Mouse (Mus musculus): ENCODE results near the gene Phtf2. TPM values are rescaled to one million over a fixed set of nuclear protein-coding genes. Genes with fewer than 3 reads are reported as not detected.
A peak's percentile ranks its signal among the peaks of the same experiment; 100 is the strongest.
"Not testable (repeated sequence)": the region's sequence is repeated elsewhere in the genome, so short reads cannot be mapped to it uniquely, and the experiment has no call there.

Phtf2 gene
- polyA plus RNA-seq, 1 experiment: 2.3 TPM

- no peak for DNase-seq (ENCODE audit: low read depth in 1 of 2, low spot score in 2 of 2)
- no peaks in the 10 kb centered on the region for H3K27me3 ChIP-seq (ENCODE audit: control insufficient read depth, insufficient read depth, low read length)
- no peak for TF ChIP-seq CTCF (IDR thresholded peaks at IDR 0.05; ENCODE audit: extremely low read depth, insufficient read depth, insufficient read length, insufficient replicate concordance)
- TF ChIP-seq POLR2A (IDR thresholded peaks at IDR 0.05; ENCODE audit: low read depth, low read length): no peak
- H3K36me3 ChIP-seq (ENCODE audit: control insufficient read depth, insufficient read depth, low read length): no peaks in the 10 kb centered on the region
- no peak overlapping the region for H3K4me3 ChIP-seq (ENCODE audit: extremely low read depth, insufficient read depth, insufficient read length)
- H3K27ac ChIP-seq (ENCODE audit: insufficient read depth, low read length): no peak overlapping the region
- H3K4me1 ChIP-seq (ENCODE audit: control insufficient read depth, insufficient read depth, insufficient read length): no peaks in the 10 kb centered on the region
These were observed 60.8 kb downstream of the Phtf2 start for GRCm38 (mm10) chr5:20821122-20821521.

- Histone ChIP-seq H3K4me3 (ENCODE audit: extremely low read depth, insufficient read depth, insufficient read length) (no peak overlapping the region), H3K4me1 (ENCODE audit: control insufficient read depth, insufficient read depth, insufficient read length) (peaks cover 3% of the 10 kb centered on the region; the same call in 1 of the 2 replicates), H3K27me3 (ENCODE audit: control insufficient read depth, insufficient read depth, low read length) (no peaks in the 10 kb centered on the region), H3K36me3 (ENCODE audit: control insufficient read depth, insufficient read depth, low read length) (no peaks in the 10 kb centered on the region; the same call in 1 of the 2 replicates), H3K27ac (ENCODE audit: insufficient read depth, low read length) (no peak overlapping the region)
- WGBS: 86% methylated on average over 2 of the region's 2 CpGs
- DNase-seq (ENCODE audit: low read depth in 1 of 2, low spot score in 2 of 2): no peak
- TF ChIP-seq CTCF (IDR thresholded peaks at IDR 0.05; ENCODE audit: extremely low read depth, insufficient read depth, insufficient read length, insufficient replicate concordance) (no peak), POLR2A (IDR thresholded peaks at IDR 0.05; ENCODE audit: low read depth, low read length) (no peak)
These were observed 66.8 kb downstream of the Phtf2 start for GRCm38 (mm10) chr5:20815094-20815493.

GRCm38 (mm10) chr5:20810449-20810848 lies 71.5 kb downstream of the Phtf2 start:
- WGBS: 91% methylated on average over 6 of the region's 6 CpGs
- peaks cover 3% of the 10 kb centered on the region; the same call in 1 of the 2 replicates for H3K36me3 ChIP-seq (ENCODE audit: control insufficient read depth, insufficient read depth, low read length)
- TF ChIP-seq CTCF (IDR thresholded peaks at IDR 0.05; ENCODE audit: extremely low read depth, insufficient read depth, insufficient read length, insufficient replicate concordance): no peak
- no peak for TF ChIP-seq POLR2A (IDR thresholded peaks at IDR 0.05; ENCODE audit: low read depth, low read length)
- H3K4me1 ChIP-seq (ENCODE audit: control insufficient read depth, insufficient read depth, insufficient read length): peaks cover 3% of the 10 kb centered on the region; the same call in 1 of the 2 replicates
- H3K27ac ChIP-seq (ENCODE audit: insufficient read depth, low read length): no peak overlapping the region
- H3K27me3 ChIP-seq (ENCODE audit: control insufficient read depth, insufficient read depth, low read length): no peaks in the 10 kb centered on the region
- DNase-seq (ENCODE audit: low read depth in 1 of 2, low spot score in 2 of 2): no peak
- H3K4me3 ChIP-seq (ENCODE audit: extremely low read depth, insufficient read depth, insufficient read length): no peak overlapping the region; the same call in 1 of the 2 replicates

GRCm38 (mm10) chr5:20795932-20796331 lies 86.0 kb downstream of the Phtf2 start:
- H3K4me3 ChIP-seq (ENCODE audit: extremely low read depth, insufficient read depth, insufficient read length): no peak overlapping the region
- H3K36me3 ChIP-seq (ENCODE audit: control insufficient read depth, insufficient read depth, low read length): peaks cover 12% of the 10 kb centered on the region
- TF ChIP-seq CTCF (IDR thresholded peaks at IDR 0.05; ENCODE audit: extremely low read depth, insufficient read depth, insufficient read length, insufficient replicate concordance) (no peak), POLR2A (IDR thresholded peaks at IDR 0.05; ENCODE audit: low read depth, low read length) (no peak)
- 95% methylated on average over 5 of the region's 5 CpGs for WGBS
- DNase-seq (ENCODE audit: low read depth in 1 of 2, low spot score in 2 of 2): no peak
- H3K4me1 ChIP-seq (ENCODE audit: control insufficient read depth, insufficient read depth, insufficient read length): no peaks in the 10 kb centered on the region; the same call in 1 of the 2 replicates
- no peak overlapping the region for H3K27ac ChIP-seq (ENCODE audit: insufficient read depth, low read length)
- no peaks in the 10 kb centered on the region for H3K27me3 ChIP-seq (ENCODE audit: control insufficient read depth, insufficient read depth, low read length)

- H3K27ac ChIP-seq (ENCODE audit: insufficient read depth, low read length): no peak overlapping the region
- H3K27me3 ChIP-seq (ENCODE audit: control insufficient read depth, insufficient read depth, low read length): no peaks in the 10 kb centered on the region
- DNase-seq (ENCODE audit: low read depth in 1 of 2, low spot score in 2 of 2): peak; percentile 12 to 34
- H3K4me1 ChIP-seq (ENCODE audit: control insufficient read depth, insufficient read depth, insufficient read length): no peaks in the 10 kb centered on the region; the same call in 1 of the 2 replicates
- WGBS: 69% methylated on average over 10 of the region's 10 CpGs
- peaks cover 13% of the 10 kb centered on the region for H3K36me3 ChIP-seq (ENCODE audit: control insufficient read depth, insufficient read depth, low read length)
- TF ChIP-seq CTCF (IDR thresholded peaks at IDR 0.05; ENCODE audit: extremely low read depth, insufficient read depth, insufficient read length, insufficient replicate concordance) (no peak), POLR2A (IDR thresholded peaks at IDR 0.05; ENCODE audit: low read depth, low read length) (no peak)
- no peak overlapping the region for H3K4me3 ChIP-seq (ENCODE audit: extremely low read depth, insufficient read depth, insufficient read length)
These were observed 90.0 kb downstream of the Phtf2 start for GRCm38 (mm10) chr5:20791793-20792554.

- 95% methylated on average over 4 of the region's 5 CpGs for WGBS
These were observed 95.5 kb downstream of the Phtf2 start for GRCm38 (mm10) chr5:20786471-20786870.

GRCm38 (mm10) chr5:20781116-20781515 lies 100.8 kb downstream of the Phtf2 start:
- H3K4me3 ChIP-seq (ENCODE audit: extremely low read depth, insufficient read depth, insufficient read length): no peak overlapping the region
- H3K27ac ChIP-seq (ENCODE audit: insufficient read depth, low read length): no peak overlapping the region
- no peak for DNase-seq (ENCODE audit: low read depth in 1 of 2, low spot score in 2 of 2)
- no peaks in the 10 kb centered on the region for H3K27me3 ChIP-seq (ENCODE audit: control insufficient read depth, insufficient read depth, low read length)
- 90% methylated on average over 1 of the region's 1 CpGs for WGBS
- peaks cover 5% of the 10 kb centered on the region for H3K36me3 ChIP-seq (ENCODE audit: control insufficient read depth, insufficient read depth, low read length)
- TF ChIP-seq CTCF (IDR thresholded peaks at IDR 0.05; ENCODE audit: extremely low read depth, insufficient read depth, insufficient read length, insufficient replicate concordance) (no peak), POLR2A (IDR thresholded peaks at IDR 0.05; ENCODE audit: low read depth, low read length) (no peak)
- no peaks in the 10 kb centered on the region for H3K4me1 ChIP-seq (ENCODE audit: control insufficient read depth, insufficient read depth, insufficient read length)

More at GRCm38 (mm10) chr5:20786471-20786870, 95.5 kb downstream of the Phtf2 start:
- H3K27me3 ChIP-seq (ENCODE audit: control insufficient read depth, insufficient read depth, low read length); H3K27ac ChIP-seq (ENCODE audit: insufficient read depth, low read length); H3K4me3 ChIP-seq (ENCODE audit: extremely low read depth, insufficient read depth, insufficient read length); H3K4me1 ChIP-seq (ENCODE audit: control insufficient read depth, insufficient read depth, insufficient read length); H3K36me3 ChIP-seq (ENCODE audit: control insufficient read depth, insufficient read depth, low read length); DNase-seq (ENCODE audit: low read depth in 1 of 2, low spot score in 2 of 2): not testable (repeated sequence)

All from spleen, adult 2 months (tissue).